Mouse (Mus musculus): ENCODE measurements at regions not wholly inside any gene's neighbourhood (a gene's known extent, or its start where the extent isn't known, plus 50 kb on each side); places are given as distances from the start of the nearest gene placed in this dataset.
"Not testable (repeated sequence)": the region's sequence is repeated elsewhere in the genome, so short reads cannot be mapped to it uniquely, and the experiment has no call there.

GRCm38 (mm10) chr3:15009747-15010146, 123.7 kb downstream of the Car2 start:
- in situ Hi-C loops (cut with MboI, MseI): loop anchor here in 1 of 2 experiments (5.0 kb wide), 1 partner anchor 98 kb away; no protein-coding TSS in a partner anchor

- in situ Hi-C loops (cut with MboI, MseI): no loop called here
Measured at GRCm38 (mm10) chr3:15016621-15017020, 130.5 kb downstream of the Car2 start.

GRCm38 (mm10) chr3:15022773-15023172, 136.7 kb downstream of the Car2 start:
- in situ Hi-C loops (cut with MboI, MseI): no loop called here

- in situ Hi-C loops (cut with MboI, MseI): no loop called here
Measured at GRCm38 (mm10) chr3:15040866-15041528, 154.9 kb downstream of the Car2 start.

GRCm38 (mm10) chr3:15053968-15054367, 167.9 kb downstream of the Car2 start:
- in situ Hi-C loops (cut with MboI, MseI): no loop called here

GRCm38 (mm10) chr3:15055516-15056256, 169.6 kb downstream of the Car2 start:
- in situ Hi-C loops (cut with MboI, MseI): not testable (repeated sequence)

- in situ Hi-C loops (cut with MboI, MseI): not testable (repeated sequence)
Measured at GRCm38 (mm10) chr3:15056788-15057585, 170.9 kb downstream of the Car2 start.

GRCm38 (mm10) chr3:15065681-15066080, 179.6 kb downstream of the Car2 start:
- in situ Hi-C loops (cut with MboI, MseI): loop anchor here in 1 of 2 experiments (10.0 kb wide), 1 partner anchor 179 kb away; no protein-coding TSS in a partner anchor

GRCm38 (mm10) chr3:15068256-15068655, 182.2 kb downstream of the Car2 start:
- in situ Hi-C loops (cut with MboI, MseI): loop anchor here in 1 of 2 experiments (10.0 kb wide), 1 partner anchor 177 kb away; no protein-coding TSS in a partner anchor

- in situ Hi-C loops (cut with MboI, MseI): loop anchor here in 1 of 2 experiments (10.0 kb wide), 1 partner anchor 196 kb away; no protein-coding TSS in a partner anchor
Measured at GRCm38 (mm10) chr3:15071030-15071883, 185.2 kb downstream of the Car2 start.

GRCm38 (mm10) chr3:15073405-15073804, 187.3 kb downstream of the Car2 start:
- in situ Hi-C loops (cut with MboI, MseI): loop anchor here in 1 of 2 experiments (10.0 kb wide), 1 partner anchor 199 kb away; no protein-coding TSS in a partner anchor

GRCm38 (mm10) chr3:15073847-15074246, 187.8 kb downstream of the Car2 start:
- in situ Hi-C loops (cut with MboI, MseI): loop anchor here in 1 of 2 experiments (10.0 kb wide), 1 partner anchor 199 kb away; no protein-coding TSS in a partner anchor

- in situ Hi-C loops (cut with MboI, MseI): loop anchor here in 1 of 2 experiments (10.0 kb wide), 1 partner anchor 200 kb away; no protein-coding TSS in a partner anchor
Measured at GRCm38 (mm10) chr3:15074949-15075348, 188.9 kb downstream of the Car2 start.

- in situ Hi-C loops (cut with MboI, MseI): no loop called here
Measured at GRCm38 (mm10) chr3:15090124-15090523, 204.1 kb downstream of the Car2 start.

GRCm38 (mm10) chr3:15098206-15098817, 212.2 kb downstream of the Car2 start:
- in situ Hi-C loops (cut with MboI, MseI): loop anchor here in 1 of 2 experiments (5.0 kb wide), 1 partner anchor 36 kb away; no protein-coding TSS in a partner anchor

- in situ Hi-C loops (cut with MboI, MseI): loop anchor here in 1 of 2 experiments (5.0 kb wide), 1 partner anchor 37 kb away; no protein-coding TSS in a partner anchor
Measured at GRCm38 (mm10) chr3:15098981-15099380, 212.9 kb downstream of the Car2 start.

- in situ Hi-C loops (cut with MboI, MseI): loop anchor here in 1 of 2 experiments (5.0 kb wide), 1 partner anchor 93 kb away; no protein-coding TSS in a partner anchor
Measured at GRCm38 (mm10) chr3:15105627-15106026, 219.6 kb downstream of the Car2 start.

- in situ Hi-C loops (cut with MboI, MseI): loop anchor here in 1 of 2 experiments (5.0 kb wide), 1 partner anchor 94 kb away; no protein-coding TSS in a partner anchor
Measured at GRCm38 (mm10) chr3:15106281-15106680, 220.2 kb downstream of the Car2 start.

GRCm38 (mm10) chr3:15107301-15107700, 221.2 kb downstream of the Car2 start:
- in situ Hi-C loops (cut with MboI, MseI): loop anchor here in 1 of 2 experiments (5.0 kb wide), 1 partner anchor 95 kb away; no protein-coding TSS in a partner anchor

Measured in T-helper 17 cell (primary cell).